8 mouse cellular contexts compared by ENCODE assay signal in the genomic region with DNA sequence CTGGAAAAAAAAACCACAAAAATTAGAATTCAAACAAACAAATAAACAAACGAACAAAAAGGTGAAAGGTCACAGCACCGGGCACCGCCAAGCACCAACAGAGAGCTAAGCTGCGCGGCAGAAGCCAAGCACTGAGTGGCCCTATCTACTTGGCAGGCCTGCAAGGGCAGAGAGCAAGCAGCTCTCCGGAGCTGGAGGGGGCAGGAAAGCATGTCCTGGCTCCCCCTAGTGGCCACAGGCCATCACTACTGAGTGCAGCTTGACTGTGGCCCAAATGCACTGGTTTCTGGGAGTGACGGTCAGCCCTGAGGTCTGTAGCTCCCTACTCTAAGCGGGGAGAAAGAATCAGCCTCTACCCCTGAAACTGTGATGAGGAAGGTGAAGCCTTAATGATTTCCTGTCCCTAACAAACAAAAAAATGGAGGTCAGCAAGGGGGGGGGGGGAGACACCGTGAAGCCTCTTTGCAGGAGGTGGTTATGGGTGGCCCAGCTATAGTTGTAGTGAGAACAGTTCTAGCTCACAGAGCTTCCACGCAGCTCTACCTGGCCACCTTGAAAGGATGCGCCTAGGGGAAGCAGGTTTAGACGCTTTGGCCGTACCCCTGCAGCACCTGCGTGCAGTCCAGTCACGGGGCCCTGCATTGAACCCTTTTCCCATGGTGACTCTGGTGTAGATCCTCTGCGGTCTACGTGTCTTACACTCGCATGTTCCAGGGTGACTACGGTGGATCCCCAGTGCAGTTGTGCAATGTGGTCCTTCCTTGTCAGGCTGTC.
A peak's percentile ranks its signal among the peaks of the same experiment; 100 is the strongest.
DNase-seq lines count a peak whose midpoint lies in the region; ATAC-seq and TF ChIP-seq lines count a peak whose summit lies in the region.

No protein-coding gene starts in this region.

- DNase-seq in ES-E14 (ENCODE audit: low read depth, low spot score), result peak; percentile 80
- peak; percentile 95 to 96 for DNase-seq in cerebellum, adult 2 months
- peak; percentile 82 for DNase-seq in forebrain, postnatal 0 days
- peak; percentile 92 for DNase-seq in heart, postnatal 36 days
- DNase-seq in layer of hippocampus, adult 8-10 months (ENCODE audit: low spot score in 2 of 2), result peak; percentile 85 to 91
- DNase-seq in lung, embryonic 14.5 days, result peak; percentile 94
- peak; percentile 46 to 53 for DNase-seq in thymus, adult 18-20 months

- no peak overlapping the region for H3K9ac ChIP-seq in ES-E14 (ENCODE audit: insufficient read depth, low read depth, low read length, poor library complexity, severe bottlenecking)
- H3K9ac ChIP-seq in forebrain, postnatal 0 days, result no peak overlapping the region
- H3K9ac ChIP-seq in lung, embryonic 14.5 days, result no peak overlapping the region

- peaks cover 2 to 29% of the 10 kb centered on the region in 2 experiments; a peak in 3 of 4 replicates for H3K4me1 ChIP-seq in ES-E14 (ENCODE audit: control insufficient read depth in 2 of 2, insufficient read depth in 2 of 2, low read length in 2 of 2, poor library complexity in 1 of 2)
- peaks cover 55% of the 10 kb centered on the region for H3K4me1 ChIP-seq in cerebellum, adult 2 months (ENCODE audit: control insufficient read depth, insufficient read depth, low read length)
- peaks cover 6% of the 10 kb centered on the region; the same call in 1 of the 2 replicates for H3K4me1 ChIP-seq in forebrain, postnatal 0 days (ENCODE audit: insufficient read depth)
- H3K4me1 ChIP-seq in lung, embryonic 14.5 days (ENCODE audit: insufficient read depth), result no peaks in the 10 kb centered on the region
- peaks cover 43% of the 10 kb centered on the region for H3K4me1 ChIP-seq in olfactory bulb, adult 2 months (ENCODE audit: control insufficient read depth, insufficient read depth, low read length)

- ATAC-seq in forebrain, postnatal 0 days, result peak; percentile 79
- peak; percentile 90 for ATAC-seq in lung, embryonic 14.5 days (ENCODE audit: insufficient read depth)

- no peak for TF ChIP-seq POLR2A in cerebellum, adult 2 months (IDR thresholded peaks at IDR 0.05; ENCODE audit: borderline replicate concordance, insufficient read depth, low read length)
- no peak for TF ChIP-seq POLR2A in olfactory bulb, adult 2 months (IDR thresholded peaks at IDR 0.05; ENCODE audit: insufficient read depth, low read depth, low read length)

- TF ChIP-seq CTCF in cerebellum, adult 2 months (IDR thresholded peaks at IDR 0.05; ENCODE audit: borderline replicate concordance, insufficient read depth, low read depth, low read length), result peak; percentile 99
- peak; percentile 95 for TF ChIP-seq CTCF in forebrain, postnatal 0 days (IDR thresholded peaks at IDR 0.05; ENCODE audit: low read depth)
- peak; percentile 99 for TF ChIP-seq CTCF in lung, embryonic 14.5 days (IDR thresholded peaks at IDR 0.05; ENCODE audit: low read depth)
- TF ChIP-seq CTCF in olfactory bulb, adult 2 months (IDR thresholded peaks at IDR 0.05; ENCODE audit: insufficient read depth, low read depth, low read length), result peak; percentile 90

- WGBS in cerebellum, adult 2 months, result 37% methylated on average over 19 of the region's 19 CpGs
- WGBS in forebrain, postnatal 0 days, result 54% methylated on average over 19 of the region's 19 CpGs
- 55% methylated on average over 19 of the region's 19 CpGs for WGBS in lung, embryonic 14.5 days
- WGBS in olfactory bulb, adult 2 months, result 51% methylated on average over 19 of the region's 19 CpGs

- no peaks in the 10 kb centered on the region for H3K27me3 ChIP-seq in cerebellum, adult 2 months (ENCODE audit: control insufficient read depth, insufficient read depth, low read length)
- no peaks in the 10 kb centered on the region for H3K27me3 ChIP-seq in forebrain, postnatal 0 days (ENCODE audit: insufficient read depth, low read length)
- no peaks in the 10 kb centered on the region for H3K27me3 ChIP-seq in lung, embryonic 14.5 days (ENCODE audit: insufficient read depth, low read length)

- H3K4me2 ChIP-seq in forebrain, postnatal 0 days (ENCODE audit: low read depth), result no peak overlapping the region
- H3K4me2 ChIP-seq in lung, embryonic 14.5 days, result no peak overlapping the region

- no peak overlapping the region for H3K27ac ChIP-seq in ES-E14 (ENCODE audit: insufficient read depth, low read depth, low read length, poor library complexity, severe bottlenecking)
- peak overlapping the region; percentile 55 for H3K27ac ChIP-seq in cerebellum, adult 2 months (ENCODE audit: insufficient read depth, low read length)
- no peak overlapping the region for H3K27ac ChIP-seq in forebrain, postnatal 0 days (ENCODE audit: low read depth, low read length)
- no peak overlapping the region for H3K27ac ChIP-seq in lung, embryonic 14.5 days (ENCODE audit: low read depth)
- peak overlapping the region; percentile 31; the same call in 1 of the 2 replicates for H3K27ac ChIP-seq in olfactory bulb, adult 2 months (ENCODE audit: insufficient read depth, low read depth, low read length)

- in situ Hi-C loops in ES-E14 (cut with MboI; ENCODE audit: low sequenced_read_pairs in 2 of 2, unreplicated experiment in 2 of 2), result no loop called here

- H3K36me3 ChIP-seq in ES-E14 (ENCODE audit: control insufficient read depth, insufficient read depth, low read length, poor library complexity, severe bottlenecking), result peaks cover 7% of the 10 kb centered on the region; the same call in 1 of the 2 replicates
- H3K36me3 ChIP-seq in forebrain, postnatal 0 days (ENCODE audit: insufficient read depth), result peaks cover 49% of the 10 kb centered on the region
- H3K36me3 ChIP-seq in lung, embryonic 14.5 days (ENCODE audit: insufficient read depth), result no peaks in the 10 kb centered on the region

- H3K4me3 ChIP-seq in ES-E14 (ENCODE audit: insufficient read depth in 1 of 2, low read depth in 1 of 2, low read length in 2 of 2, poor library complexity in 1 of 2, severe bottlenecking in 1 of 2), result no peak overlapping the region
- H3K4me3 ChIP-seq in cerebellum, adult 2 months (replicated peaks; ENCODE audit: insufficient read depth, low read depth, low read length), result no peak overlapping the region
- no peak overlapping the region for H3K4me3 ChIP-seq in forebrain, postnatal 0 days (ENCODE audit: low read depth, low read length)
- H3K4me3 ChIP-seq in lung, embryonic 14.5 days (ENCODE audit: low read depth, low read length), result no peak overlapping the region
- no peak overlapping the region for H3K4me3 ChIP-seq in olfactory bulb, adult 2 months (ENCODE audit: insufficient read depth, low read depth, low read length)

- intact Hi-C loops in heart, postnatal 36 days (cut with DNase I), result loop anchor here (1.0 to 5.0 kb wide), 4 partner anchors 43 to 147 kb away; no protein-coding TSS in a partner anchor

- H3K9me3 ChIP-seq in ES-E14 (ENCODE audit: control insufficient read depth, insufficient read depth, low read depth, low read length), result no peaks in the 10 kb centered on the region
- H3K9me3 ChIP-seq in forebrain, postnatal 0 days (ENCODE audit: low read length), result no peaks in the 10 kb centered on the region
- no peaks in the 10 kb centered on the region for H3K9me3 ChIP-seq in lung, embryonic 14.5 days (ENCODE audit: low read depth, low read length)

TF ChIP-seq in ES-E14, 5 proteins besides CTCF, POLR2A, EP300 and RAD21:
- TF ChIP-seq ZNF384 (IDR thresholded peaks at IDR 0.05; ENCODE audit: low read depth, low read length) (no peak), ZC3H11A (IDR thresholded peaks at IDR 0.05; ENCODE audit: borderline replicate concordance, low read depth, low read length) (peak; percentile 67; the same call in 1 of the 2 replicates)
TF ChIP-seq in ES-E14: peak in this region for 1.

Comparison
In these comparisons a context has a peak if more than half of its experiments do, and no peak if none do; other contexts are left out.
1. H3K27ac ChIP-seq: peak in cerebellum, adult 2 months (single experiment) and olfactory bulb, adult 2 months (single experiment); none in ES-E14 (single experiment), forebrain, postnatal 0 days (single experiment) and lung, embryonic 14.5 days (single experiment).
2. Peak in every context shown above with its lines, with median percentiles within 50 percentile points of each other: DNase-seq and CTCF ChIP-seq.